Mouse (Mus musculus) midbrain, embryonic 16.5 days (tissue): ENCODE measurements around the gene AU021092. TPM values are rescaled to one million over a fixed set of nuclear protein-coding genes. Genes with fewer than 3 reads are reported as not detected.
"Not testable (repeated sequence)": the region's sequence is repeated elsewhere in the genome, so short reads cannot be mapped to it uniquely, and the experiment has no call there.

Experiments used
- ATAC-seq: fragments of 200-750 bp; cut with Nextera tagmentation; 2 replicates; pipeline ENCODE4 v1.8.0; 2017; ENCODE audit warnings: moderate TSS enrichment
- H3K27ac ChIP-seq: fragments of 300-500 bp; sonication (generic); 2 replicates; pipeline ENCODE4 v1.5.1; 2014; ENCODE audit warnings: mild to moderate bottlenecking, low read length, mixed read lengths
- H3K27me3 ChIP-seq: fragments of 300-500 bp; sonication (generic); 2 replicates; pipeline ENCODE4 v1.6.1; 2014; ENCODE audit warnings: low read depth, low read length, mixed read lengths; ENCODE audit not compliant: control insufficient read depth, insufficient read depth
- H3K36me3 ChIP-seq: fragments of 300-500 bp; sonication (generic); 2 replicates; pipeline ENCODE4 v1.6.1; 2014; ENCODE audit warnings: mild to moderate bottlenecking, low read length, moderate library complexity, mixed read lengths; ENCODE audit not compliant: control insufficient read depth, insufficient read depth
- H3K4me1 ChIP-seq: fragments of 300-500 bp; sonication (generic); 2 replicates; pipeline ENCODE4 v1.6.1; 2014; ENCODE audit warnings: mild to moderate bottlenecking, low read length, mixed read lengths; ENCODE audit not compliant: control insufficient read depth, insufficient read depth
- H3K4me2 ChIP-seq: fragments of 300-500 bp; sonication (generic); 2 replicates; pipeline ENCODE4 v1.6.1; 2014; ENCODE audit warnings: mild to moderate bottlenecking, low read length, mixed read lengths
- H3K4me3 ChIP-seq: fragments of 300-500 bp; sonication (generic); 2 replicates; pipeline ENCODE4 v1.5.1; 2014; ENCODE audit warnings: low read depth, mild to moderate bottlenecking, low read length, moderate library complexity, mixed read lengths
- H3K9ac ChIP-seq: fragments of 300-500 bp; sonication (generic); 2 replicates; pipeline ENCODE4 v1.6.1; 2014; ENCODE audit warnings: low read depth, low read length, mixed read lengths
- H3K9me3 ChIP-seq: fragments of 300-500 bp; sonication (generic); replicated peaks from 2 replicates; pipeline ENCODE4 v1.6.1; 2014; ENCODE audit warnings: mild to moderate bottlenecking, low read length, mixed read lengths; ENCODE audit not compliant: control insufficient read depth, poor library complexity, severe bottlenecking
- WGBS: fragments of 180-500 bp; shearing (Covaris S2); extraction: QIAGEN DNeasy Blood & Tissue Kit; methylation state at CpG from one replicate; pipeline ENCODE4 v1.1.7; 2014; 5-methylcytosine and 5-hydroxymethylcytosine counted together
- polyA plus RNA-seq: library from polyadenylated mRNA; unstranded; fragments of >200 nt; fragmentation: Nextera tagmentation; extraction: Ambion mirVana; gene quantifications from 2 replicates; pipeline ENCODE4 v1.2.1, GENCODE M21; 2015

Gene AU021092
- polyA plus RNA-seq, 1 experiment from 2014 or later: 16.3 TPM

DNA sequence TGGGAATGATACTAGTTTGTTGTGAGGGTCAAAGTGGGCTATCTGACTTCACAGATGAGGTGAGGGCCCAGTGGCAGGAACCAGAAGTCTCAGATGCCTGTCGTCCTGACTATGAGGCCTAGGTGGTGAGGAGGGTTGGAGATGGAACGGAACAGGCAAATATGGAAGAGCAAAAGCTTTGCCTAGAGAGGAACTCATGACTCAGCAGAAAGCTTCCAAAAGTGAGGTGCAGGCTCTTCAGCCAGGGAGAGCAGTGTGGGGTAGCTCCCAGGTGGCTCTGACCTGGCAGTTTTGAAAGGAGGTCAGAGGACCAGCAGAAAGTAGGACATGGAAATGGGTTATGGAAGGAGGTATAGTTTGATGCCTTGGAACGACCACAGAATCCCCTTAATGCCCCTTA lies 28.8 kb upstream of the AU021092 start:
- ATAC-seq: no peak
- Histone ChIP-seq H3K27me3 (no peaks in the 10 kb centered on the region), H3K9me3 (no peaks in the 10 kb centered on the region), H3K4me1 (peaks cover 5% of the 10 kb centered on the region; the same call in 1 of the 2 replicates), H3K36me3 (peaks cover 8% of the 10 kb centered on the region; the same call in 1 of the 2 replicates), H3K4me3 (no peak overlapping the region), H3K27ac (no peak overlapping the region), H3K9ac (no peak overlapping the region), H3K4me2 (no peak overlapping the region)
- 88% methylated on average over 3 of the region's 3 CpGs for WGBS

DNA sequence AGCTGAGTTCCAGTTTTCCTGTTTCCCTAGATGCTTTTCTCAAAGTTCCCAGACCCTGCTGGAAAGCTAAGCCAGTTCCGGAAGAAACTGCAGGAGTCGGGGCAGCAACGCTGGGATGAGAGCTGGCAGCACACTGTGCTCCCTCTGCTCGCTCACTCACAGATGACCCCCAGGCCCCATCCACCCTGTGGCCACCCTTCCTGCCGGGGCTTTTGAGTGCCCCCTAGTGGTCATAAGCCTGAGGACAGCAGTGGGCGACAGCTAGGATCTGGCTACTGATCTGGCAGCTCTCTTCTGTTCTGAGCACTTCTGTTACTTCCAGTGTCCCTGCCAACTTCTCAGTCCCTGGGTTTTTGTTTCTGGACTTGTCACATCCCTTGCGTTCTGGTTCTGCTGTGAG lies 22.3 kb upstream of the AU021092 start:
- 34% methylated on average over 7 of the region's 7 CpGs for WGBS
- peaks cover 18% of the 10 kb centered on the region for H3K36me3 ChIP-seq
- H3K4me1 ChIP-seq: no peaks in the 10 kb centered on the region
- H3K4me3 ChIP-seq: no peak overlapping the region
- ATAC-seq: no peak
- H3K9me3 ChIP-seq: no peaks in the 10 kb centered on the region
- no peak overlapping the region for H3K4me2 ChIP-seq
- H3K27me3 ChIP-seq: no peaks in the 10 kb centered on the region
- H3K9ac ChIP-seq: no peak overlapping the region
- no peak overlapping the region for H3K27ac ChIP-seq

DNA sequence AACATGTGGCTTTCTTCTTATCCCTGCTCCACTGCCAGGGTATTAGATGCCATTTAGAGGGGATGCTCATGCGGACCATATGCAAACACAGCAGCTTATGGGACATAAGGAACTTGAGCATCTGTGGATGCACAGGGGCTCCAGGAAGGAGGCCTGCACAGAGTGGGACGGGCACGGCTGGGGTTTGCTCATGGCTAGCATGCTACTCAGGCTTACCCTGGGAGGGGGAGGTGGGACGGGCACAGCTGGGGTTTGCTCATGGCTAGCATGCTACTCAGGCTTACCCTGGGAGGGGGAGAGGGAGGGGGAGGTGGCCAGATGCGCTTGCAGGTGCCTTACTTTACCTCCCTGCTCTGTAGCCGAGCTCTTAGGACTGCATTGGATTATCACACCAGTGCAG lies 20.8 kb upstream of the AU021092 start:
- no peak for ATAC-seq
- Histone ChIP-seq H3K4me2 (no peak overlapping the region), H3K36me3 (peaks cover 12% of the 10 kb centered on the region), H3K4me3 (no peak overlapping the region), H3K9ac (no peak overlapping the region), H3K27ac (no peak overlapping the region), H3K9me3 (no peaks in the 10 kb centered on the region), H3K4me1 (no peaks in the 10 kb centered on the region), H3K27me3 (no peaks in the 10 kb centered on the region)
- WGBS: 89% methylated on average over 6 of the region's 6 CpGs

GRCm38 (mm10) chr16:5242355-5242754 lies 20.3 kb upstream of the AU021092 start:
- Histone ChIP-seq H3K4me3 (no peak overlapping the region), H3K4me1 (no peaks in the 10 kb centered on the region), H3K9ac (no peak overlapping the region), H3K27ac (no peak overlapping the region), H3K9me3 (no peaks in the 10 kb centered on the region), H3K36me3 (peaks cover 12% of the 10 kb centered on the region), H3K27me3 (no peaks in the 10 kb centered on the region), H3K4me2 (no peak overlapping the region)
- no peak for ATAC-seq
- WGBS: 92% methylated on average over 4 of the region's 4 CpGs

- Histone ChIP-seq H3K4me2 (peak within 1 kb of the TSS; percentile 88), H3K36me3 (no peaks in the 10 kb centered on the region), H3K9ac (peak within 1 kb of the TSS; percentile 82), H3K27me3 (no peaks in the 10 kb centered on the region), H3K4me1 (peaks cover 9% of the 10 kb centered on the region), H3K4me3 (peak within 1 kb of the TSS; percentile 90), H3K9me3 (no peaks in the 10 kb centered on the region), H3K27ac (peak within 1 kb of the TSS; percentile 71)
- ATAC-seq: peak; percentile 97
- 2% methylated on average over 47 of the region's 47 CpGs for WGBS
These were observed 11.6 kb upstream of the AU021092 start, which contains the start of gene Alg1 for GRCm38 (mm10) chr16:5233418-5234313. Gene Alg1, plus strand, starts transcription at chr16:5233621.

DNA sequence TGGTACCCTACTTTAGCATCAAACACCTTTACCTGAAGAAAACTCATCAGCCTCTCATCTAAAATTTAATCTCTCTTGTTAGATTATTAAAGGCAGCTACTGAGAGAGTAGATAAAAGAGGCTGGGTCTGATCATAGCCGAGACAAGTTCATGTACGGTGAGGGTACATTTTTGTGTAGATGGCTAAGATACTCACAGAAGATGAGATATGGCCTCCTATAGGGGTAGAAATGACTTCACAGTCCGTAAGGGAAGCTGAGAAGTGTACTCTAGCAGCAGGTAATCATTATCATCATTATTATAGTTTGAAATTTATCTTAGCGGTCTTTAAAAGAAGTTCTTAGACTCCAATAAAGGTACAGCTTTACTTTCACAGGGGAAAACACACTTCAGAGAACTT lies 10.9 kb upstream of the AU021092 start:
- Histone ChIP-seq H3K9ac (no peak overlapping the region), H3K9me3 (no peaks in the 10 kb centered on the region), H3K4me3 (peak overlapping the region; percentile 90), H3K36me3 (no peaks in the 10 kb centered on the region), H3K4me1 (peaks cover 9% of the 10 kb centered on the region), H3K4me2 (peak overlapping the region; percentile 88), H3K27ac (no peak overlapping the region), H3K27me3 (no peaks in the 10 kb centered on the region; the same call in 1 of the 2 replicates)
- WGBS: 68% methylated on average over 4 of the region's 4 CpGs
- ATAC-seq: peak; percentile 54

DNA sequence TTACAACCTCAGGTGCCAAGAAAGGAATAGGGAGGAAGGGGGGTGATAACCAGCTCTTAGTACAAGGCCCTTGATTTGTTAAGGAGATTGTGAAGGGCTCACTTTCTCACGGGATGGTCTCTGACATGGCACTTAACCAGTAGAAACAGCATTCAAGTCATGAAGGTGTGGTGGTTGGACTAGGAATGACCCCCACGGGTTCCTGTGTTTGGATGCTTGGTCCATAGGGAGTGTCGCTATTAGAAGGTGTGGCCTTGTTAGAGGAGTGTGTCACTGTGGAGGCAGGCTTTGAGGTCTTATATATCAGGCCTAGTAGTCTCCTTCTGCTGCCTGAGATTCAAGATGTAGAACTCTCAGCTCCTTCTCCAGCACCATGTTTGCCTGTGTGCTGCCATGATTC lies 6.0 kb upstream of the AU021092 start:
- H3K9me3 ChIP-seq: not testable (repeated sequence)

DNA sequence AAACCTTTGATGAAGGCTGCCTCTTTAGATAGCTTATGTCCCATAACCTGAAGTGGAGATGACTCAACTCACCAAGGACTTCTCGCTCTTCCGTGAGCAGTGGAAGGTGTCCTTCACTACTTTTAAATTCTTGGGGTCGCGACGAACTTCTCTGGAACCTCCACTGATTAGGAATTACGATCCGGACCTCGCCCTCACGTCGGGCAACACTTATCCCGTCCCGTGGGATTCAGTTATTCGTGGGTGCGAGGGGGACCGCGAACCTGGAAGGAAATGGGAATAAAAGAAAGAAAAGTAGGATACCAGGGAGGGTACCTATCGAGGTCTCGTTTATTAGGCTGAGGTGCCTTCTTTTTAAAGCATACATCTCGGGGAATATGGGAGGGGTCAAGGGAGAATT lies 5.4 kb upstream of the AU021092 start:
- WGBS: 86% methylated on average over 19 of the region's 19 CpGs
- H3K27me3 ChIP-seq, H3K4me2 ChIP-seq, H3K36me3 ChIP-seq, H3K27ac ChIP-seq, H3K4me1 ChIP-seq, H3K4me3 ChIP-seq, ATAC-seq, H3K9ac ChIP-seq, H3K9me3 ChIP-seq: not testable (repeated sequence)

More for the DNA sequence above, 6.0 kb upstream of the AU021092 start:
- H3K4me2 ChIP-seq, H3K27me3 ChIP-seq, H3K9ac ChIP-seq, H3K4me3 ChIP-seq, H3K36me3 ChIP-seq, ATAC-seq, H3K27ac ChIP-seq, H3K4me1 ChIP-seq: not testable (repeated sequence)
- WGBS: 83% methylated on average over 3 of the region's 3 CpGs

- ATAC-seq, H3K9me3 ChIP-seq, H3K4me1 ChIP-seq, H3K36me3 ChIP-seq, H3K9ac ChIP-seq, H3K4me2 ChIP-seq, H3K27me3 ChIP-seq, H3K27ac ChIP-seq, H3K4me3 ChIP-seq: not testable (repeated sequence)
- 10% methylated on average over 1 of the region's 1 CpGs for WGBS
These were observed 4.4 kb upstream of the AU021092 start for GRCm38 (mm10) chr16:5226534-5226933.
